Mouse (Mus musculus) testis, adult 2 months (tissue): ENCODE data around the gene Osgin1.

ENCODE experiments used
- CTCF ChIP-seq: fragments of 200-500 bp; IDR thresholded peaks from 2 replicates; pipeline ENCODE4 v1.5.1; 2012; ENCODE audit warnings: low read depth, mild to moderate bottlenecking, inconsistent platforms, low read length, moderate library complexity; ENCODE audit not compliant: control insufficient read depth, insufficient read depth, insufficient replicate concordance
- POLR2A ChIP-seq: fragments of 200-500 bp; IDR thresholded peaks from 2 replicates; pipeline ENCODE4 v1.6.1; 2012; ENCODE audit warnings: low read depth, mild to moderate bottlenecking, inconsistent platforms, low read length, moderate library complexity; ENCODE audit not compliant: control insufficient read depth

- TF ChIP-seq CTCF (no peak), POLR2A (no peak)
These were observed 15.7 kb downstream of the Osgin1 start for GRCm38 (mm10) chr8:119449627-119450026.
